Mouse (Mus musculus) liver, adult 2 months (tissue): ENCODE results near the gene Zfp827.

ENCODE experiments used
- CTCF ChIP-seq: fragments of 200-500 bp; IDR thresholded peaks from 2 replicates; pipeline ENCODE4 v1.5.1; 2011; ENCODE audit warnings: low read depth, low read length, control low read depth
- POLR2A ChIP-seq: fragments of 200-500 bp; IDR thresholded peaks from 2 replicates; pipeline ENCODE4 v1.6.1; 2011; ENCODE audit warnings: low read length, control low read depth; ENCODE audit not compliant: insufficient read depth; ENCODE audit errors: extremely low read depth

DNA sequence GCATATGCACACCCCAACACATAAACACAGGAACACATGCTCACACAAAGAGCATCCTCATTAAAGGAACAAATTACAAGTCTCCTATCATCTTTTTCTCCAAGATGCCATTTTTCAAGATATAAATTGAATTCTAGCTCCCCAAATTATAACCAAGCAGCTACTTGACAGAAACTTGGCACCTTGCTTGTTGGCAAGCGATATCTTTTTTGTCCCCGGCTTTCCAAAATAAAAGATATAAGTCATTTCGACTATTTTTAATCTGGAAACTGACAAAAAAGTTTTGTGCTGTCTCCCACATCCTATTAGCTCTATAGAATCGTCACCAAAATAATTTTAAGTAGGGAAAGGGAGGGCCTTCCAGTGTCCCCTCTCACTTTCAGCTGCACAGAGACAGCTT is 53.1 kb downstream of the Zfp827 start:
- TF ChIP-seq CTCF (no peak), POLR2A (no peak)
